Mouse (Mus musculus) thymus, postnatal 0 days (tissue): ENCODE data around the gene Rgs7bp. TPM values are rescaled to one million over a fixed set of nuclear protein-coding genes. Genes with fewer than 3 reads are reported as not detected.

Experiments
- DNase-seq: peaks from one replicate; pipeline ENCODE4 v3.0.0-alpha.2; 2015; ENCODE audit warnings: low spot score
- polyA plus RNA-seq: library from polyadenylated mRNA; unstranded; fragments of >200 nt; fragmentation: Nextera tagmentation; extraction: Ambion mirVana; gene quantifications from 2 replicates; pipeline ENCODE4 v1.2.1, GENCODE M21; 2015

Rgs7bp gene
- 0.22 and 0.29 TPM in 2 replicates for polyA plus RNA-seq

GRCm38 (mm10) chr13:105054181-105054940 is at the start of gene Rgs7bp:
Gene Rgs7bp, minus strand, starts transcription at chr13:105054930.
- DNase-seq = peak; percentile 71

GRCm38 (mm10) chr13:105104385-105104784 is 49.7 kb upstream of the Rgs7bp start:
- no peak for DNase-seq

DNA sequence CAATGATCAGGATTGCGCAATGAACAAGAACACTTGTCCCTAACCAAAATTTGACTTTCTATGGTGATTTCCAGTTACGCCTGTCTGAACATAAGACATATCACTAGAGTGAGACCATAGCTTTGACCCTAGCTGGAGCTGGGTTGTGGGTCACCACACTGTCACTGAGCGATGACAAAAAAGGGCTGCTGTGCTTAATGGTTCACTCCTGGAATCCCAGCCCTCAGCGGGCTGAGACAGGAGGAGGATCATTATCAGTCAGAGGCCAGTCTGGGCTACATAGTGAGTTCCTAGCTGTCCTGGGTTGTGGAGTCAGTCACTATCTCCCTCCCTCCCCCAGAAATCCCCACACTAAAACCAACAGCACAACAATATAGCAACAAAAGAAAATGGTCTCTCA is 46.0 kb upstream of the Rgs7bp start:
- DNase-seq = no peak

DNA sequence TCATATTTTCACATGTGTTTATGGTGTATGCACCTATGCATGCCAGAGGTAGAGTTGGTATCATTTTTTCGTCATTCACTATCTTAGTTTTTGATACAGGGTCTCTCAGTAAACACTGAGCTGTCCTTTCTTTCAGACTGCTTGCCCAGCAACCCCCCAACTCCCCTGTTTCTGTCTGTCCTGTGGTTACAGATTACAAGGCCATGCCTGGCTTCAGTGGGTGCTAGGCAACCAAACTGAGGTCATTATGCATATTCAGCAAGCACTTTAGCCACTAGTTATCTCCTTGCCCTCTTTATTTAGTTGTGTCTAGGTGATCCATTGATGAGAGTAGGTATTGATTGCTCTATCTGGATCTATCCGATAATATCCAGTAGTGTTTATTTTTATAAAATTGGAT is 41.6 kb upstream of the Rgs7bp start:
- DNase-seq = no peak

DNA sequence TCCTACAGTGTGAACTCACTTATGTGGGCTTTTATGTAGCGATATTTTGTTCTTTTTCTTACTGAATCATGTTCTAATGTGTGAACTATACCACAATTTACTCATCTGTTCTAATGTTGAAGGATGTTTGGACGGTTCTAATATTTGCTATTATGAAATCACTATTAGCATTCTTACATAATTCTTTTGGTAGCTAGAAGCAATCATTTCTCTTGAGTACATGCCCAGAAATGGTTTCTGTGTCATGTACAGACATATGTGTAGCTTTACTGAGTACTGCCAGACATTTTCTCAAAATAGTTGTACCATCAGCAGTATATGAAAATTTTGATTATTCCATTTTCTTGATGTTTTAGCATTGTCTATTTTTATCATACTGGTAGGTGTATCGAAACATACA is 34.5 kb upstream of the Rgs7bp start:
- no peak for DNase-seq

GRCm38 (mm10) chr13:105081862-105082261 is 27.1 kb upstream of the Rgs7bp start, which contains the start of gene 4933425L06Rik:
Gene 4933425L06Rik, plus strand, starts transcription at chr13:105082122.
- no peak for DNase-seq

DNA sequence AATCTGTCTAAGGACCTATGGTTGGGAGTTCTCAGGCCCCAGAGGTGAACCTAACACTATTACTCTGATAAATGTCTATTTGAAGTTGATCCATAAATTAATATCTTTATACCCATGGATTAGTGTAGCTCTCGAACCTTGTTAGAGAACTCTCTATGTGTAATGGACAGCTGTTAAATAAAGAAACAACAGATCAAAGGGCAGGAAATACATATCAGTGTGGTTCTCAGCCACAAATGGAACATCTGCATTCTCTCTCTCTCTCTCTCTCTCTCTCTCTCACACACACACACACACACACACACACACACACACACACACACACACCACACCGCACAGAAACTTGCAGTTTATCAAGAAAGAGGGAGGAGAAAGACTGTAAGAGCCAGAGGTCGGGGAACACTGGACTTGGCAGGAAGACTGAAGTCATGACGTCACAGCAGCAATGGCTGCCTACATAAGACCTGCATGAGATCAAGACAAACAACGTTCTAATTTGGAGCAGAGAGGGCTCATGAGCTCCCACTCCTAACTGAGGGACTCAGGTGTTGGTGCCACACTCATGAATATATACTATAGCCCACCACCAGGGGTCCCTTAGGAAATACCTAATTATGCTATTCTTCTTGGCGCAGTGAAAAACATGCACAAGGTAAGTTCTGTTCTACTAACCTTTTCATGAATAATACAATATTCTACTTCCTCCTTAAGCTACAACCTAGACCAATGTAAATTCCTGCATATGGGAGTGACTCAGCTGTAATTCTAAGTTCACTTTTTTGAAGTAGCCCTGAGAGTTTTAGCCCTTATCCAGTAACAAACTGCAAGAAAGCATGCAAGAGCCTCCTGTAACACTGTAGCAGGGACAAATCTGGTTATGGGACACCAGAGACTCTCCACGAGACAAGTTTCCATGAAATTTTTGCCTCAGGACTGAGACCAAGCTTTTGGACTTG is 12.4 kb upstream of the Rgs7bp start:
- peak; percentile 64 for DNase-seq

GRCm38 (mm10) chr13:105066119-105066518 is 11.4 kb upstream of the Rgs7bp start:
- no peak for DNase-seq

GRCm38 (mm10) chr13:105055374-105055773 is 644 bp upstream of the Rgs7bp start:
- DNase-seq = no peak

GRCm38 (mm10) chr13:105054941-105055309 is 195 bp upstream of the Rgs7bp start:
- no peak for DNase-seq

GRCm38 (mm10) chr13:105053618-105054017 is 1.1 kb downstream of the Rgs7bp start:
- no peak for DNase-seq

- DNase-seq = no peak
These were observed 3.3 kb downstream of the Rgs7bp start for GRCm38 (mm10) chr13:105051432-105051831.

GRCm38 (mm10) chr13:105048662-105049061 is 6.1 kb downstream of the Rgs7bp start:
- no peak for DNase-seq

DNA sequence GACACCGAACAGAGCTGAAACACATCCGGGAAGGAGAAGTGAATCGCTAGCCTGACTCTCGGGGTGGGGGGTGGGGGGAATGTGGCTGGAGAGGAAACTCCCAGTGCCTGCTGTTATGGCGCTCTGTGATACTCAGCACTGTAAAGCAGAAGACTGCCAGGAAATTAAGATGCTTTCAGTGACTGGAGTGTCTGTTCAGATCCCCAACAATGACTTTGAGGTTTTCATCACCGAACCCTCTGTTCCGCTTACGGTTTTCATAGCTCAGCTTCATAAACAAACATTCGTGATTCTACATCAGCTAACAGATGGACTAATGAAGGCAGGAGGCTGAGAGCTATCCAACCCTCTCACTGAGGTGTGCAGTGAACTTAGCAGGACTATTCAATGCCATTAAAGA is 7.4 kb downstream of the Rgs7bp start:
- DNase-seq = no peak

DNA sequence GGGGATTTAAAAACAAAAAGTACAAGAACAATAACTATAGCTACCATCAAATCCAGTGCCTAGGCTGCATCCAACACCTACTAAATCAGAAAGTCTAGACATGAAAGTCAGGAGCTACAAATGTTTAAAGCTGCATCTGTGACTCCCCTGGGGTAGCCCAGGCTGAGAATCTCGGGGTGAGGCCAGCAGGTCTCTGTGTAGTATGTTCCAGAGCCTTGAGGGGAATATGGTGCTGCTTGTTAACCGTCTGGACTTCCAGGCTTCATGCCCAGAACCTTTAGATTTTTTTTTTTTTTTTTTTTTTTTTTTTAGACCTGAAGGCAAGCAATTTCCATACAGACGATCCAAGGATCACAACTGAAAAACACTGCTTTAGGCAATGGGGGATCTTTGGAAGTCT is 10.8 kb downstream of the Rgs7bp start:
- no peak for DNase-seq

- DNase-seq = no peak
These were observed 16.4 kb downstream of the Rgs7bp start for GRCm38 (mm10) chr13:105038334-105038733.

- DNase-seq = no peak
These were observed 16.9 kb downstream of the Rgs7bp start for GRCm38 (mm10) chr13:105037816-105038215.

- no peak for DNase-seq
These were observed 22.8 kb downstream of the Rgs7bp start for GRCm38 (mm10) chr13:105031882-105032281.

GRCm38 (mm10) chr13:105028276-105028675 is 26.5 kb downstream of the Rgs7bp start:
- DNase-seq = no peak

DNA sequence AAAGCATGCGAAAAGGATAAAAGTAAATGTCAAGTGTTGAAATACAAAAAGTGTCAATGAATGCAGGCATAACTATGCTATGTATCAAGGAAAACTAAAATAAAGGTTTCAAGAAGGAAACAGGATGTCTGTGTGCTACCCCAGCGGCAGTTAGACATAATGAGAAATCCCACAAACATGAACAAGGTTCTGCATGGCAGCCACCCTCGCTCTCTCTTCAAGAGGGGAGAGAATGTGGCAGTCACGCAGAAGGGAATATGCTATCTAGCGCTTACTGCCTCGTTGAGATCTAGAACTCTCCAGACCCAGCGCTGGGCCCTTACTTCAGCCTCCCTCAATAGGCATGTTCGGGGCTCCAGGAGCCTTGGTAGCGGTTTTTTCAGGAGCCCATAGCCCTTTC is 38.2 kb downstream of the Rgs7bp start:
- no peak for DNase-seq

DNA sequence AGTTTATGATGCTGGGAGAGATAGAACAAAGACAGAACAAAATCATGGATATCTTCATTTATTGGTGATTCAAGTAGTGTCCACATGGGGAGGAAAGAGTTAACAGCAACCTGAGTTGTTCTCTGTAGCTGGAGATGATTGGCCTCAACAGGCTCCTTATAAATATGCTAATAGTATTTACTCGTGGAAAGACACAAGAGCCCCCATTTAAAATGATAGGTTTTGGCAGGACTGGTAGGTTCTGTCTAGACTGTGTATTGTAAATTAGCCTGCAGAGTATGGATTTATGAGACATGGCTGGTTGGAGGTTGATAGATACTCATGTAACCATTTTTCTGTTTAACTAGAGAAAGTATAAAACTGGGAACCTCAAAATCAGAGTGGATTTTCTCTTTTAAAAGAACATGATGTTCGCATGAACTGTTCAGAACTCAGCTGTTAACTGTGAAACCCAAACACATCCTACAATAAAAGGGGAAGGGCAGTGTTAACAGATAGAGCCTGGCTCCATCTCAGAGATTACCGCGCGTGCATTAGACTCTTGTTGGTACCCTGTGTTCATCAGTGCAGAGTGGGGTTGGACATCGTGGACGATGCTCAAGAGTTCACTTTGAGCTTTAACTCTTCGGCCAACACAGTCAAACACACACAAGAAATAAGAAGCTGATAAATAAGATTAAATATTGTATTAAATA is 38.9 kb downstream of the Rgs7bp start:
- DNase-seq = no peak

- no peak for DNase-seq
These were observed 43.4 kb downstream of the Rgs7bp start for GRCm38 (mm10) chr13:105011300-105011699.
